Mouse (Mus musculus) CH12F3 (cell line): Measurements from ENCODE around the gene Lce1j.
"Not testable (repeated sequence)": the region's sequence is repeated elsewhere in the genome, so short reads cannot be mapped to it uniquely, and the experiment has no call there.

ENCODE experiments used
- in situ Hi-C: fragments of 300-500 bp; cut with MboI; formaldehyde crosslinking; loops from 2 replicates; pipeline ENCODE4 v1.14.3; 2020; ENCODE audit warnings: low sequenced_read_pairs

Lce1j gene

GRCm38 (mm10) chr3:92790414-92790813, at the start of gene Lce1j:
Gene Lce1j, minus strand, starts transcription at chr3:92790514.
- in situ Hi-C loops = no loop called here

- in situ Hi-C loops = no loop called here
Observed at GRCm38 (mm10) chr3:92827108-92827507, 36.8 kb upstream of the Lce1j start, which contains the start of gene Kprp. Gene Kprp, minus strand, starts transcription at chr3:92827247.

- in situ Hi-C loops = no loop called here
Observed at GRCm38 (mm10) chr3:92825808-92826207, 35.5 kb upstream of the Lce1j start.

GRCm38 (mm10) chr3:92816036-92816435, 25.7 kb upstream of the Lce1j start:
- in situ Hi-C loops = not testable (repeated sequence)

- in situ Hi-C loops = no loop called here
Observed at GRCm38 (mm10) chr3:92815581-92815980, 25.3 kb upstream of the Lce1j start.

GRCm38 (mm10) chr3:92807791-92808190, 17.5 kb upstream of the Lce1j start, which contains the start of gene Lce1k:
Gene Lce1k, minus strand, starts transcription at chr3:92807891.
- in situ Hi-C loops = no loop called here

- in situ Hi-C loops = no loop called here
Observed at GRCm38 (mm10) chr3:92778799-92779198, 11.5 kb downstream of the Lce1j start, which contains the start of gene Lce1i. Gene Lce1i, minus strand, starts transcription at chr3:92778899.

GRCm38 (mm10) chr3:92771573-92771972, 18.7 kb downstream of the Lce1j start:
- in situ Hi-C loops = no loop called here

- in situ Hi-C loops = no loop called here
Observed at GRCm38 (mm10) chr3:92764965-92765364, 25.3 kb downstream of the Lce1j start, which contains the start of gene Lce1h. Gene Lce1h, minus strand, starts transcription at chr3:92765065.

- in situ Hi-C loops = no loop called here
Observed at GRCm38 (mm10) chr3:92753197-92753596, 37.1 kb downstream of the Lce1j start.

GRCm38 (mm10) chr3:92752238-92752637, 38.1 kb downstream of the Lce1j start, which contains the start of gene Lce1g:
Gene Lce1g, minus strand, starts transcription at chr3:92752338.
- in situ Hi-C loops = no loop called here

- in situ Hi-C loops = no loop called here
Observed at GRCm38 (mm10) chr3:92738996-92739395, 51.3 kb downstream of the Lce1j start, which contains the start of gene Gm38119. Gene Gm38119, minus strand, starts transcription at chr3:92739096.
